Mouse (Mus musculus) natural killer cell, adult 2 months (primary cell): Measurements from ENCODE around the gene Prdm16.

Source experiments
- DNase-seq, 2 experiments: peaks; one replicate each; pipeline ENCODE4 v3.0.0; 2022; ENCODE audit warnings: low spot score in 2 of 2

Prdm16 gene

GRCm38 (mm10) chr4:154390333-154391080 is 246.2 kb downstream of the Prdm16 start:
- no peak for DNase-seq

DNA sequence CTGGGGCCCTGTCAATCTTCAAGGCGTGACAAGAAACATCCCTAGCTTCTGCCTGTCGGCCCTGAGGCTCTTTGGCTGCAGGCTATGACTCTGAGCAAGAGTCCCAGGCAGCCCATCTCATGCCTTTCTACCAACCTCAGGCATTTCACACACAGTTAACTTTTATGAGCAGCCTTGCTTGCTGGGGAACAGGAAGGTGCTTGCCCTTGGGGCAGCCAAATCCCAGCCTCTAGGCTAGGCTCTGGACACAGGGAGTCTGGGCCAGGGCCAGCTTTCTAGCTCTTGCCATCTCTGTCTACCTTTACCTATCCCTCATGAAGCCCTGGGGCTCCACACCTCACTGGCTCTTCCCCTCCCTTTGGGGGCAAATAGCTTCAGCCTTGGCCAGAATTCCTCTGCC is 247.0 kb downstream of the Prdm16 start:
- DNase-seq: no peak

DNA sequence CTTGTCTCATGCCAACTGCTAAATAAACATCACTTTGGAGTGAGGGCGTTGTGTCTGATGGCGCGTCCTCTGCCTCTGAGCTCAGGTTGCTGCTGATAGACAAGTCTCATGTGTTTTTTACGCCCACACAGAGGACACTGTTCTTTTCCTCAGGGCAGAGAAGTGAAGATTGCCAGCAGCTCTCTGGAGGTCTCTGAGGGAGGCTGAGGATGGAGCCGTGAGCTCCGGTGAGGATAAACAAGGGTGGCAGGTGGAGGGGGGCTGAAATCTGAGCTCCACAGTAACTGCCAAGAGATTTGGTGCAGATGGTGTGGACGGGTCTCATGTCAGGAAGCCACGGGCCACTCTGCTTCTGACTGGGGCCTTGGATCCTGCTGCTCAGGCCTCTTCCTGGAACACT is 249.9 kb downstream of the Prdm16 start:
- no peak for DNase-seq

DNA sequence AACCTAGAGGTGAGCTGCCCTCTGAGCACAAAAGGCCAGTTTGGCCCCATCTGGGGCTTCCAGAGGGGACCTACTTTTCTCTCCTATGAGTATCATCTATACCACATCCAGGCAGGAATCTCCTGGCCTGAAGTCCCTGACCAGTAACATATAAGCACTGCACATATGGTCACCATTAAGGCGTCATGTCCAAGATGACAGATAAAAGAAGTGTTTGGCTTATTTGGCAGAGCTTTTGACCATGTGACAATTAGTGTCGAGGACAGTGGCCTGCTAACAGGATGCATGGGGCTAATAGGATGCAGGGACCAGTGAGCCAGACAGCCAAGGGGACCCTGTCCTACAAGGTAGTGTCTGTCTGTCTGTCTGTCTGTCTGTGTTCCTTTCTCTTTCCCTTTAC is 250.8 kb downstream of the Prdm16 start:
- DNase-seq: no peak

GRCm38 (mm10) chr4:154385208-154385607 is 251.5 kb downstream of the Prdm16 start:
- DNase-seq: no peak

GRCm38 (mm10) chr4:154378876-154379275 is 257.8 kb downstream of the Prdm16 start:
- DNase-seq: no peak

DNA sequence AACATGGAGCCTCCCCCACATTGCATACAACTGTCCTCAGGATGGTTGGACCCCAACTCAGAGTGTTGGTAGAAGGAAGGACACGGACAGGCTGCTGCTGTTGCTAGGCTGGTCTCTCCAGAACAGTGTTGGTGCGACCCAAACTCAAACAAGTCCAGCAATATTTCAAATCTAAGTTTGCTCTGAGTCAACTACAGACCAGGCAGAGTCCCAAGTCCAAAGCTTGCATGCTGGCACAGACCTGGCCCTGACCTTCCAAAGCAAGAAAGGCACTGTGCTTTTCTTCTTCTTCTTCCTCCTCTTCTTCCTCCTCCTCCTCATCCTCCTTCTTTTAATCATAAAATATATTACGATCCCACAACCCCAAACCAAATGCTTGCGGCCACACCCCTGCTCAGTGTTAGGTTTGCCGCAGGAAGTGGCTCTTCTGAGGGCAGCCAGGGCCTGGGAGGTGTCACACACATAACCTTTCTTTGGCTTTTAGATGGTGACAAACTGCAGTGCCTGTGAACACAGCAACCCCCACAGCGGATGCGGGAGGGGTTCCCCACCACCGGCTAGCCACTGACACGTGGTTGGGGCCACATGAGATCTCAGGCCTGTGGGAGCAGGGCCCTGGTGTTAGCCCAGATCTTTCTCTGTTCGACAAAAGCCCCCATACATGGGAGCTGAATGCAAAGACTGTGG is 260.6 kb downstream of the Prdm16 start:
- DNase-seq: peak; percentile 68 to 83

- DNase-seq: no peak
Measured at GRCm38 (mm10) chr4:154371542-154372247, 265.0 kb downstream of the Prdm16 start.

DNA sequence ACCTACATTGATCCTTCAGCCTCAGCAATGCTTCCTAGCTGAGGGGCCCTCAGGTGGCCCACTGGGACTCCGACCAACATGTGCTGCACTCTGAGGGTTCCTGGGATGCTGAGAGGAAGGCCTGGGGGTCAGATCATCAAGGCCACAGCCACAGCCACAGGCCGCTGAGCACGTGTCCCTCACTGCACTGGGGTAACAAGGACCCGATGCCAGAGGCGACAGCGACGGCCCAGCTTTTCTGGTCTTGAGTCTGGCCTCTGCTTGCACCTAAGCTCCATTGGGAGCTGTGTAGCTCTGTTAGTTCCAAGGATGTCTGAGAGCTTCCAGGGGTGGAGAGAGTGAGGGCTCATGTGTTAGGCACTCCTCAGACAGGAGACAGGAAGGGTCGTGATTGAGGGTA is 265.8 kb downstream of the Prdm16 start:
- no peak for DNase-seq

DNA sequence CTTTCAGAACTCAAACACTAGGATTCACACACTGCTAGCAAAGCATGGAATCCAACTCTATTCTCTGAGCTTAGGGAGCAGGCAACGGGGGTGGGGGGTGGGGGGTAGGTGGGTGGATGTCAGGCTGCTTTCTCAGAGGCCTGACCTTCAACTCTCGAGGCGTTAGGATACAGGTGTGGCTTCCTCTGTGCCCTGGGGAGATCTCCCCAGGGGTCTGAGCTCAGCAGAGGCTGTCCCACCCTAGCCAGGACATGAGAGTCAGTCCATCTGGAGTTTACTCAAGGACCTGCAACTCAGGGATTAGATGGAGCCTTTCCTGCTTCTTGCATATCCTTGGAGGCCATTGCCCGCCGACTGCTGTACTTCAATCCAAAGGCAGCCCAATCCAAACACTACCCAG is 267.6 kb downstream of the Prdm16 start:
- no peak for DNase-seq

GRCm38 (mm10) chr4:154366836-154367235 is 269.8 kb downstream of the Prdm16 start:
- no peak for DNase-seq

- DNase-seq: no peak
Measured at GRCm38 (mm10) chr4:154364752-154365151, 271.9 kb downstream of the Prdm16 start.

GRCm38 (mm10) chr4:154360850-154361249 is 275.8 kb downstream of the Prdm16 start:
- DNase-seq: no peak

DNA sequence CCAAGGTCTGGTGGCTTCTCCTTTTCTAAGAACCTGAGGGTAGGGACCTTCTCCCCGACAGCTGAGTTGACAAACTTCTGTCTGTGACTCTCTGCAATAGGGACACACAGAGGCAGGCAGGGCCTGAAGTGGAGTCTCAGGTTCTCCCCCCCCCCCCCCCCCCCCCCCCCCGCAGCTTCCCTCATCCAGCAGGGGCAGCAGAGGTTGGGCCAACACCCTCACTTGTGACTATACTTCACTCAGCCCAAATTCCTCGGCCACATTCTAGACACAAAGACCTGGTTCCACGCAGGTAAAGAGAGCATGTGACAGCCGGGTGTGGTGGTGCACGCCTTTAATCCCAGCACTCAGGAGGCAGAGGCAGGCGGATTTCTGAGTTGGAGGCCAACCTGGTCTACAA is 276.2 kb downstream of the Prdm16 start:
- no peak for DNase-seq

- no peak for DNase-seq
Measured at GRCm38 (mm10) chr4:154359762-154360300, 276.8 kb downstream of the Prdm16 start.

DNA sequence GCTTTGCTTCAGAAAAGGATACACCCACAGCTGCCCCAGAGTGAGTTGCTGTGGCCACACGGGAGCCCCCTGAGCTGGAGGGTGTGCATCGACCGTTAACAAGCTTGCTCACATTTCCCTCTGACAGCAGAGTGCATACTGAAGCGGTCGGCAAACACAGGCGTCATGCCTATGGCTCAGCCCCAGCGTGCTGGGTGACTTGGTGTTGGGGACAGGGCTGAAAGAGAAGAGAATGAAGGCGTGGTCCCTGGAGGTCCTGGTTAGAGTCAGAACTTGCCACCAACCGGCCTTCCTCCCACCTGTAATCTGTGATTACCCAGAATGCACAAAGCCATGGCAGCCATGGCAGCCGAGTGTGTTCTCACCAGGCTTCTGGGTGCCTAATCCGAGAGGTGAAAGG is 277.9 kb downstream of the Prdm16 start:
- DNase-seq: no peak

DNA sequence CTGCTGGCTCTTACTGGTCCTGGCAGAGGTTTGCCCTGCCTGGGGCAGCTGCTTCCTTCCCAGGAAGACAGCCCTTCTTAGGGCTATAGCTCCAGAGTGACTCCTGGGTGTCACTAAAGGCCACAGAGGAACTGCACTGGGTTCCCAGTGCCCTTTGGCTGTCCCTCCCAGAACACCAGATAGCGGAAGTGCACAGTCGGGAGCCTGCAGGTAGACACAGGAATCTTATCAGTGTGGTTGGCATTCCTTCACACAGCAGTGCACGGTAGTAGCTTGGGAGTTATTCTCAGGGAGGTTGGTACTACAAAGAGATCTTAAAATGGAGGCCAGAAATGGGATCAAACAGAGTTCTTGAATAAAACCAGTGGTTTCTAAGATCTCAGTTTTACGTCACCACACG is 278.3 kb downstream of the Prdm16 start:
- no peak for DNase-seq

DNA sequence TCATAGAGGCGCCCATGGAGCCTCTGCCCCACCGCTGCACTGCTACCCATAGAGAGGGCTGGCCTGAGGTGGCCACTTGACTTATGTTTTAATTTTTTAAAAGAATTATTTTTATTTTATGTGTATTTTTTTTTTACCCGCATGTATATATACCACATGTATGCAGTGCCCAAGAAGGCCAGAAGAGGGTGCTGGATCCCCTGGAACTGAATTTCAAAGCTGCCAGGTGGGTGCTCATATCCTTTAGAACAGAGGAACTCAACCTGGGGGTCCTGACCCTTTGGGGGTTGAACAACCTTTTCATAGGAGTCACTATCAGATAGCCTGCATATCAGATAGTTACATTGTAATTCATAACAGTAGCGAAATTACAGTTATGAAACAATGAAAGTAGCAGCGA is 281.3 kb downstream of the Prdm16 start:
- no peak for DNase-seq

GRCm38 (mm10) chr4:154352246-154352645 is 284.4 kb downstream of the Prdm16 start:
- no peak for DNase-seq

DNA sequence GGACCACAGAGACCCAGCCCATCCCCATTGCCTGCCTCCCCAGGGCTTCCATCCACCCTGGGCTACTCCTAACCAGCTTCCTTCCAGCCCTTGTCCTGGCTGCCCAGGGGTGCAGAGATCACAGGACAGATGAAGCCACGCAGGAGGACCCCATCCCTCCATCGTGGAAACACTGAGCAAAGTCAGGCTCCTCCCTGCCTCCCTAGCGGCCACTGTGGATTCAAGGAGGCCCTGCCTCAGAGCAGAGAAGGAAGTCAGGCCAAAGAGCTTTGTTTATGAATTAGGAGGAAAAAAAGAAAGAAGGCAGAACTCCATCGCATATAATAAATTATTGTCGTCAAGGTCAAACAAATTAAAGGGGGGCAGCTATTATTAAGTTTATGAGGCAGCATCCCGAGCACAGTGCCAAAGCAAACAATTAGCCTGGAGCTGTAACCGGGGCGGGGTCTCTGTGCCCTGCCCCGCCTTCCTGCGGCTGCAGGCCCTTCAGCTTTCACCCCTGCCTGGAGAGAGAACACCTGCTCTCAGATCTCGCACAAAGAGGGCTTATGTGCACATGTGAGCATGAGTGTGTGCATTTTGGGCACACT is 288.4 kb downstream of the Prdm16 start:
- DNase-seq: no peak

- no peak for DNase-seq
Measured at GRCm38 (mm10) chr4:154346731-154347522, 289.7 kb downstream of the Prdm16 start.
